Mouse (Mus musculus): Measurements from ENCODE around the gene Lsp1. TPM values are rescaled to one million over a fixed set of nuclear protein-coding genes. Genes with fewer than 3 reads are reported as not detected.

Lsp1 gene
- total RNA-seq, 2 experiments from 2014 or later: 5.2 to 8.1 TPM

- no peak for DNase-seq (ENCODE audit: extremely low spot score in 1 of 2, low spot score in 2 of 2)
- intact Hi-C loops (cut with DNase I): no loop called here
These were observed 10.3 kb downstream of the Lsp1 start for GRCm38 (mm10) chr7:142470808-142471413.

GRCm38 (mm10) chr7:142471414-142471861 is 10.8 kb downstream of the Lsp1 start:
- DNase-seq (ENCODE audit: extremely low spot score in 1 of 2, low spot score in 2 of 2): no peak
- intact Hi-C loops (cut with DNase I): no loop called here

- peak in 1 of 2 experiments; percentile 33 for DNase-seq (ENCODE audit: extremely low spot score in 1 of 2, low spot score in 2 of 2)
- intact Hi-C loops (cut with DNase I): no loop called here
These were observed 11.4 kb downstream of the Lsp1 start for GRCm38 (mm10) chr7:142471884-142472570.

GRCm38 (mm10) chr7:142472936-142473335 is 12.3 kb downstream of the Lsp1 start:
- intact Hi-C loops (cut with DNase I): no loop called here
- peak in 1 of 2 experiments; percentile 13 for DNase-seq (ENCODE audit: extremely low spot score in 1 of 2, low spot score in 2 of 2)

GRCm38 (mm10) chr7:142473476-142473875 is 12.9 kb downstream of the Lsp1 start:
- intact Hi-C loops (cut with DNase I): no loop called here
- DNase-seq (ENCODE audit: extremely low spot score in 1 of 2, low spot score in 2 of 2): peak in 1 of 2 experiments; percentile 13

- intact Hi-C loops (cut with DNase I): no loop called here
These were observed 14.2 kb downstream of the Lsp1 start for GRCm38 (mm10) chr7:142474799-142475198.

GRCm38 (mm10) chr7:142475641-142476040 is 15.0 kb downstream of the Lsp1 start:
- intact Hi-C loops (cut with DNase I): no loop called here
- peak in 1 of 2 experiments; percentile 18 for DNase-seq (ENCODE audit: extremely low spot score in 1 of 2, low spot score in 2 of 2)

More at GRCm38 (mm10) chr7:142474799-142475198, 14.2 kb downstream of the Lsp1 start:
- peak in 1 of 2 experiments; percentile 37 for DNase-seq (ENCODE audit: extremely low spot score in 1 of 2, low spot score in 2 of 2)

- DNase-seq (ENCODE audit: extremely low spot score in 1 of 2, low spot score in 2 of 2): peak in 1 of 2 experiments; percentile 10
- intact Hi-C loops (cut with DNase I): no loop called here
These were observed 15.7 kb downstream of the Lsp1 start for GRCm38 (mm10) chr7:142476271-142476670.

- intact Hi-C loops (cut with DNase I): no loop called here
- DNase-seq (ENCODE audit: extremely low spot score in 1 of 2, low spot score in 2 of 2): peak in 1 of 2 experiments; percentile 54
These were observed 16.3 kb downstream of the Lsp1 start for GRCm38 (mm10) chr7:142476795-142477452.

GRCm38 (mm10) chr7:142478001-142478400 is 17.4 kb downstream of the Lsp1 start:
- intact Hi-C loops (cut with DNase I): no loop called here
- DNase-seq (ENCODE audit: extremely low spot score in 1 of 2, low spot score in 2 of 2): no peak

GRCm38 (mm10) chr7:142478574-142478973 is 18.0 kb downstream of the Lsp1 start:
- intact Hi-C loops (cut with DNase I): no loop called here
- no peak for DNase-seq (ENCODE audit: extremely low spot score in 1 of 2, low spot score in 2 of 2)

GRCm38 (mm10) chr7:142479307-142479706 is 18.7 kb downstream of the Lsp1 start:
- DNase-seq (ENCODE audit: extremely low spot score in 1 of 2, low spot score in 2 of 2): no peak
- intact Hi-C loops (cut with DNase I): no loop called here

GRCm38 (mm10) chr7:142479886-142480285 is 19.3 kb downstream of the Lsp1 start:
- intact Hi-C loops (cut with DNase I): loop anchor here (5.0 to 10.0 kb wide), 2 partner anchors 95 to 192 kb away; no protein-coding TSS in a partner anchor
- no peak for DNase-seq (ENCODE audit: extremely low spot score in 1 of 2, low spot score in 2 of 2)

- intact Hi-C loops (cut with DNase I): loop anchor here (5.0 to 10.0 kb wide), 2 partner anchors 94 to 192 kb away; no protein-coding TSS in a partner anchor
- no peak for DNase-seq (ENCODE audit: extremely low spot score in 1 of 2, low spot score in 2 of 2)
These were observed 20.1 kb downstream of the Lsp1 start for GRCm38 (mm10) chr7:142480661-142481060.

- intact Hi-C loops (cut with DNase I): loop anchor here (5.0 to 10.0 kb wide), 2 partner anchors 94 to 191 kb away; no protein-coding TSS in a partner anchor
These were observed 20.6 kb downstream of the Lsp1 start for GRCm38 (mm10) chr7:142481186-142481567.

GRCm38 (mm10) chr7:142481568-142482255 is 21.1 kb downstream of the Lsp1 start:
- intact Hi-C loops (cut with DNase I): loop anchor here (5.0 to 10.0 kb wide), 2 partner anchors 93 to 191 kb away; no protein-coding TSS in a partner anchor
- no peak for DNase-seq (ENCODE audit: extremely low spot score in 1 of 2, low spot score in 2 of 2)

More at GRCm38 (mm10) chr7:142481186-142481567, 20.6 kb downstream of the Lsp1 start:
- peak in 1 of 2 experiments; percentile 65 for DNase-seq (ENCODE audit: extremely low spot score in 1 of 2, low spot score in 2 of 2)

GRCm38 (mm10) chr7:142482256-142482609 is 21.6 kb downstream of the Lsp1 start:
- no peak for DNase-seq (ENCODE audit: extremely low spot score in 1 of 2, low spot score in 2 of 2)
- intact Hi-C loops (cut with DNase I): loop anchor here (5.0 to 10.0 kb wide), 2 partner anchors 93 to 190 kb away; no protein-coding TSS in a partner anchor

- intact Hi-C loops (cut with DNase I): loop anchor here (5.0 to 10.0 kb wide), 2 partner anchors 92 to 189 kb away; no protein-coding TSS in a partner anchor
- no peak for DNase-seq (ENCODE audit: extremely low spot score in 1 of 2, low spot score in 2 of 2)
These were observed 22.5 kb downstream of the Lsp1 start for GRCm38 (mm10) chr7:142483136-142483535.

GRCm38 (mm10) chr7:142484780-142485179 is 24.2 kb downstream of the Lsp1 start:
- intact Hi-C loops (cut with DNase I): loop anchor here (5.0 to 10.0 kb wide), 2 partner anchors 90 to 188 kb away; no protein-coding TSS in a partner anchor
- DNase-seq (ENCODE audit: extremely low spot score in 1 of 2, low spot score in 2 of 2): no peak

Measured in left cerebral cortex, postnatal 10 days (tissue).